Mouse (Mus musculus) left cerebral cortex, adult 11 months (tissue): ENCODE data around the gene Olfr1272.
"Not testable (repeated sequence)": the region's sequence is repeated elsewhere in the genome, so short reads cannot be mapped to it uniquely, and the experiment has no call there.

ENCODE experiments used
- DNase-seq: peaks from one replicate; pipeline ENCODE4 v3.0.0; 2022; ENCODE audit warnings: low spot score

The Olfr1272 gene

DNA sequence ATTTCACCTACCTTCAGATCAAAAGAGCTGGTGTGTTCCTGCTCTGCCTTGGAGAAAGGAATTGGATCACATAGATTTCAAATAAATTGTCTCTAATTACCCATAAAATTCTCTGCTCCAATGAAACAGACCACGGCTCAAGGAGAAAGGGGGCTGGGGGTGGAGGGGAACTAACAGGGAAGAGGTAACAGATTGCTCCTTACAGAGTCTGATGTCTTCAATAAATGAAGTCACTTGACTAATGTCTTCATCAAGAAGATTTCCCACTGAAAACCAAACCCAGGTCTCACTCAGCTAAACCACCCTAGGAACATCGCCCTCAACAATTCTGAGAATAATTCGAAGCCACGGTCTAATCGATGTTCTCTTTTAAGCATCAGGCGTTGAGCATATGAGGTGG, at the start of gene Olfr1272:
Gene Olfr1272 (minus strand): TSS at position 101 of the 400 bp plus-strand sequence.
- no peak for DNase-seq

DNA sequence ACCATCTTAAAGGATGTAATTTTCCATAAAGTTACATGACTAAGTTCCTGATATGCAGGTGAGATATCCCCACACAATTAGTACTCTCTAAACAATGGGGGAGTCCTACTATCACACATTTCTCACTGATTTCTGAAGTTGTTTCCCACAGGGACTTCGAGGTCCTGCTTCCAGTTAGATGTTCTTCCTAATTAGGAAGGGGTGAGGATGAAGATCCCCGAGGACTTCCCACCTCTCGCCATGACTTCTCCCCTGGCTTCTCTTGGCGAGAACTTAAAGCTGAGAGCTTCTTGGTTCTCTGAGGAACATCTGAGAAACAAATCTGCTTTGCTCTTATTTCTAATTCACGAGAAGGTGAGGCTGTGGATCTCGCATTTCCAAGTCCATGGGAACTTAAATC, 29.3 kb upstream of the Olfr1272 start, which contains the start of gene Gm13769:
Gene Gm13769 (plus strand): TSS at position 301 of the 400 bp plus-strand sequence.
- DNase-seq, result not testable (repeated sequence)

DNA sequence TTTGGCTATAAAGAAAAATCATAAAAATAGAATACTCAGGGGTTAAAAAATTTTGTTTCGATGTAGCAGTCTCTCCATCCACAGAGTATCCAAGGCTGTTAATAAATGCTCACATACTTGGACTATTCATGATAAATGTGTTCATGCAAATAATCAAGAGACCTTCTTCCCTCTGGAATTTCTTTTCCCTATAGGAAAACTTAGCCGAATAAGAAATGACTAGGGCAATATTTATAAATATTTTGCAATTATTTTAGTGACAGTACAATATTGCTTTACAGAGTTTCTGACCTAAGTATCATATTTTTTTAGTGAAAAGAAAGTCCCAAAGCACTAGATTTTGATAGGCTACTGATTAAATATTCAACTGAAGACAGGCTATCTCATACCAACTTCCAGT, 21.7 kb downstream of the Olfr1272 start, which contains the start of gene Olfr1271:
Gene Olfr1271 (minus strand): TSS at position 101 of the 400 bp plus-strand sequence.
- DNase-seq, result no peak

DNA sequence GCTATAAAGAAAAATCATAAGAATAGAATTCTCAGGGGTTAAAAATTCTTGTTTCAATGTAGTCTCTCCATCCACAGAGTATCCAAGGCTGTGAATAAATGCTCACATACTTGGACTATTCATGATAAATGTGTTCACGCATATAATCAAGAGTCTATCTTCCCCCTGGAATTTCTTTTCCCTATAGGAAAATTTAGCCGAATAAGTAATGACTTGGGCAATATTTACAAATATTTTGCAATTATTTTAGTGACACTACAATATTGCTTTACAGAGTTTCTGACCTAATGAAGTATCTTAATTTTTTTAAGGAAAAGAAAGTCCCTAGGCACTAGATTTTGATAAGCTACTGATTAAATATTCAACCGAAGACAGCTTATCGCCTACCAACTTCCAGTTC, 35.1 kb downstream of the Olfr1272 start, which contains the start of gene Olfr142:
Gene Olfr142 (minus strand): TSS at position 101 of the 400 bp plus-strand sequence.
- DNase-seq, result no peak
